Mouse (Mus musculus) heart, embryonic 12.5 days (tissue): ENCODE measurements around the gene Msi2. TPM values are rescaled to one million over a fixed set of nuclear protein-coding genes. Genes with fewer than 3 reads are reported as not detected.

ENCODE experiments used
- ATAC-seq: fragments of 200-750 bp; cut with Nextera tagmentation; 2 replicates; pipeline ENCODE4 v1.8.0; 2017; ENCODE audit warnings: moderate TSS enrichment, moderate library complexity; ENCODE audit not compliant: insufficient number of reproducible peaks, low FRiP score
- H3K27ac ChIP-seq: fragments of 300-500 bp; sonication (generic); 2 replicates; pipeline ENCODE4 v1.5.1; 2016; ENCODE audit warnings: mild to moderate bottlenecking, moderate library complexity; ENCODE audit not compliant: poor library complexity, severe bottlenecking
- H3K27me3 ChIP-seq: fragments of 300-500 bp; sonication (generic); replicated peaks from 2 replicates; pipeline ENCODE4 v1.6.1; 2016; ENCODE audit warnings: mild to moderate bottlenecking, moderate library complexity
- H3K36me3 ChIP-seq: fragments of 300-500 bp; sonication (generic); 2 replicates; pipeline ENCODE4 v1.6.1; 2016; ENCODE audit warnings: mild to moderate bottlenecking, moderate library complexity
- H3K4me1 ChIP-seq: fragments of 300-500 bp; sonication (generic); replicated peaks from 2 replicates; pipeline ENCODE4 v1.6.1; 2016; ENCODE audit warnings: mild to moderate bottlenecking
- H3K4me2 ChIP-seq: fragments of 300-500 bp; sonication (generic); 2 replicates; pipeline ENCODE4 v1.6.1; 2016; ENCODE audit warnings: mild to moderate bottlenecking, moderate library complexity
- H3K4me3 ChIP-seq: fragments of 300-500 bp; sonication (generic); 2 replicates; pipeline ENCODE4 v1.5.1; 2016; ENCODE audit warnings: mild to moderate bottlenecking
- H3K9ac ChIP-seq: fragments of 300-500 bp; sonication (generic); 2 replicates; pipeline ENCODE4 v1.6.1; 2016; ENCODE audit warnings: mild to moderate bottlenecking, moderate library complexity
- H3K9me3 ChIP-seq: fragments of 300-500 bp; sonication (generic); replicated peaks from 2 replicates; pipeline ENCODE4 v1.6.1; 2016; ENCODE audit warnings: mild to moderate bottlenecking, moderate library complexity
- WGBS: fragments of 180-500 bp; shearing (Covaris S2); methylation state at CpG from one replicate; pipeline ENCODE4 v1.1.7; 2016; 5-methylcytosine and 5-hydroxymethylcytosine counted together
- polyA plus RNA-seq: library from polyadenylated mRNA; unstranded; fragments of >200 nt; fragmentation: Nextera tagmentation; extraction: Ambion mirVana; gene quantifications from 2 replicates; pipeline ENCODE4 v1.2.1, GENCODE M21; 2016

Msi2 gene
- polyA plus RNA-seq, 1 experiment from 2014 or later: 20.5 TPM

DNA sequence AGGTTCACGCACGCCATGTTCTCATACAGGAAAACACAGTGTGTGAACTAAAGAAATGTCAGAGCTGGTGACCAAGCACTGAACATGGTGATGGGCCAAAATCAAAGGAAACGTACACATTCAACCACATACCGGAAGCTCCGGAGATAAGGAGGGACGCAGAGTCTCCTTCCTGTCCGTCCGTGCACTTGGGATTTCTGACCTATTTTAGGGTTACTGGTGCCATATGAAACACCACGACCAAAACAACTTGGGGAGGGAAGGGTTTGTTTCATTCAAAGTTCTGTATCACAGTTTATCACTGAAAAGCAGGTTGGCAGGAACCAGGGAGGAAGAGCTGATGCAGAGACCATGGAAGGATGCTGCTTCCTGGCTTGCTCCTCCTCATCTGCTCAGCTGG is 44.2 kb downstream of the Msi2 start:
- Histone ChIP-seq H3K27ac (no peak overlapping the region), H3K36me3 (peaks cover 72% of the 10 kb centered on the region), H3K4me1 (peaks cover 68% of the 10 kb centered on the region), H3K27me3 (no peaks in the 10 kb centered on the region), H3K9me3 (no peaks in the 10 kb centered on the region), H3K4me3 (no peak overlapping the region), H3K9ac (no peak overlapping the region), H3K4me2 (no peak overlapping the region)
- peak; percentile 59; the same call in 1 of the 2 replicates for ATAC-seq
- 66% methylated on average over 9 of the region's 9 CpGs for WGBS

DNA sequence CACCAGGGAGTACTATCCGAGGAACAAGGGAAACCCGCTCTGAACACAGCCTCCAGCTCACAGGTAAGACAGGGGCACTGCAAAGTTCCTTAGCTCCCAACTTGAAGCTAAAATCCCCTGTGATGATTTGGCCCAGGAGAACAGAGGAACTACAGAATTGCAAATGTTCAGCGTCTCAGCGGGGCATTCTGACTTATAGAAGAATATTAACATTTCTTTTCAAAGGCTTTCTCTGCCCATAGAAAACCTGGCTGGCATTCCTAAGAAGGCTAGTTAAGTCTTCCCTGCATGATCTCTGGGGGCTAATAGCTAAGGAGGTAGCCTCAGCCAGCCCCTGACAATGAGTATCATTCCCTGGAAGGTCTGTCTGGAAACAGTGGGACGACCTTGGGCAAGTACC is 47.4 kb downstream of the Msi2 start:
- 87% methylated on average over 5 of the region's 5 CpGs for WGBS
- no peak for ATAC-seq

DNA sequence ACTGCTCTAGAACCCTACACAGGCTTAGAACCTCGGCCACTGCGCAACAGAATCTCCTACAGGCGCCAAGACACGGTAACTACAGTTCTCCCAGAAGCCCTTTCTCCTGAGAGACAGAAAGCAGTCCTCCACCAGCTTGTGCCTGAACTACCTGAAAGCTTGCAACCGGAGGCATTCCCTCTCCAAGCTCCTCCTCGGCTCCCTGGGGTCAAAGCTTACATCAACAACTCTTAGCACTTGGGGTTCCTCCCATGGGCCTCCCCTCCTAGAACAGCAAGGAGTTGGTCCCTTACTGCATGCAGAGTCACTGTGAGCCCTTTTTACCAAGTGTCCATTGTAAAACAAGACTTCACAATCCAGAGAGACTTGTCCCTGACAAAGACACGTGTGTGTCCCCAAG is 49.2 kb downstream of the Msi2 start:
- H3K27ac ChIP-seq: no peak overlapping the region
- H3K36me3 ChIP-seq: peaks cover 84% of the 10 kb centered on the region
- no peaks in the 10 kb centered on the region for H3K9me3 ChIP-seq
- H3K27me3 ChIP-seq: no peaks in the 10 kb centered on the region
- H3K4me3 ChIP-seq: no peak overlapping the region
- H3K4me2 ChIP-seq: no peak overlapping the region
- WGBS: 85% methylated on average over 7 of the region's 7 CpGs
- peaks cover 51% of the 10 kb centered on the region for H3K4me1 ChIP-seq
- no peak overlapping the region for H3K9ac ChIP-seq
- ATAC-seq: no peak

More for the DNA sequence above, 47.4 kb downstream of the Msi2 start:
- no peak overlapping the region for H3K9ac ChIP-seq
- H3K4me3 ChIP-seq: no peak overlapping the region
- H3K9me3 ChIP-seq: no peaks in the 10 kb centered on the region
- no peak overlapping the region for H3K27ac ChIP-seq
- peaks cover 92% of the 10 kb centered on the region for H3K36me3 ChIP-seq
- H3K4me2 ChIP-seq: no peak overlapping the region
- peaks cover 52% of the 10 kb centered on the region for H3K4me1 ChIP-seq
- H3K27me3 ChIP-seq: no peaks in the 10 kb centered on the region

DNA sequence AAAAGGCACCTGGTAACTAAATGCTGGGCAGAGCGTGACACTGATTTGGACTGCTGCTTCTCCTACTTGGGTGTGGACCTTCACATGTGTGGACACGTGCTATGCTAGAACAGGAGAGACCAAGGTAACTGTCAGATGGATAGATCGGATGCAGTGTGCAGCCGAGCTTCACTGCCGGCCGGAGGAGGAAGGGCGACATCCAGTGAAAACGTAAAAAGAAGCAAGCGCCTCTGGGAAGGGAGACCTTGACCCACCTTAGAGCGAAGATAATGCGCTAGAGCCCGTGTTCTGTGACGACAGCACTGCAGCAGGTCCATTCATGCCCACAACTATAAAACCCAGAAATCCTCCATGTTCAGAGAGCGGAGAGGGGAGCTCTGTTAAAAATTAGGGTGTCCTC is 50.0 kb downstream of the Msi2 start:
- 96% methylated on average over 14 of the region's 14 CpGs for WGBS
- H3K4me1 ChIP-seq: peaks cover 48% of the 10 kb centered on the region
- no peaks in the 10 kb centered on the region for H3K27me3 ChIP-seq
- no peak overlapping the region for H3K9ac ChIP-seq
- no peaks in the 10 kb centered on the region for H3K9me3 ChIP-seq
- ATAC-seq: no peak
- no peak overlapping the region for H3K4me2 ChIP-seq
- H3K27ac ChIP-seq: no peak overlapping the region
- peaks cover 82% of the 10 kb centered on the region for H3K36me3 ChIP-seq
- H3K4me3 ChIP-seq: no peak overlapping the region

DNA sequence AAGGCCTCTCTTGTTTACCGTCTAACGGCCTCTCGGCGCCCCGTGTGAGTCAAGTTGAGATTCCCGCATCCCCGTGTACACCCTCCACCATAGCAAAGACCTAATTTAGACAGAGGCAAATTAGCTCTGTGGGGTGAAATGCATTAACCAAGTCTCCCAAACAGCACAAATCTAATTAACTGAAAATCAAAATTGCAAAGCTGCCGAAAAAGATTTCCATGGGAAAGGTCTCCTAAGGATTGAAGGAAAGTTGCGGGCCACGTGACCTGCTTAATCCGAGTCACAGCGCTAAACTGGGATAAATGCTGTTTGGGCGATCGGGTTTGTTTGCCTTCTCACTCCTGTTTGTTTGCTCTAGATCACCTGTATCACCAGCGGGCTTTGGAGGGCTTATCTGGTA is 52.5 kb downstream of the Msi2 start:
- no peak overlapping the region for H3K4me2 ChIP-seq
- H3K9ac ChIP-seq: no peak overlapping the region
- H3K36me3 ChIP-seq: peaks cover 75% of the 10 kb centered on the region
- H3K27ac ChIP-seq: no peak overlapping the region
- no peaks in the 10 kb centered on the region for H3K27me3 ChIP-seq
- no peak overlapping the region for H3K4me3 ChIP-seq
- H3K4me1 ChIP-seq: peaks cover 61% of the 10 kb centered on the region
- 85% methylated on average over 15 of the region's 15 CpGs for WGBS
- no peaks in the 10 kb centered on the region for H3K9me3 ChIP-seq
- no peak for ATAC-seq

DNA sequence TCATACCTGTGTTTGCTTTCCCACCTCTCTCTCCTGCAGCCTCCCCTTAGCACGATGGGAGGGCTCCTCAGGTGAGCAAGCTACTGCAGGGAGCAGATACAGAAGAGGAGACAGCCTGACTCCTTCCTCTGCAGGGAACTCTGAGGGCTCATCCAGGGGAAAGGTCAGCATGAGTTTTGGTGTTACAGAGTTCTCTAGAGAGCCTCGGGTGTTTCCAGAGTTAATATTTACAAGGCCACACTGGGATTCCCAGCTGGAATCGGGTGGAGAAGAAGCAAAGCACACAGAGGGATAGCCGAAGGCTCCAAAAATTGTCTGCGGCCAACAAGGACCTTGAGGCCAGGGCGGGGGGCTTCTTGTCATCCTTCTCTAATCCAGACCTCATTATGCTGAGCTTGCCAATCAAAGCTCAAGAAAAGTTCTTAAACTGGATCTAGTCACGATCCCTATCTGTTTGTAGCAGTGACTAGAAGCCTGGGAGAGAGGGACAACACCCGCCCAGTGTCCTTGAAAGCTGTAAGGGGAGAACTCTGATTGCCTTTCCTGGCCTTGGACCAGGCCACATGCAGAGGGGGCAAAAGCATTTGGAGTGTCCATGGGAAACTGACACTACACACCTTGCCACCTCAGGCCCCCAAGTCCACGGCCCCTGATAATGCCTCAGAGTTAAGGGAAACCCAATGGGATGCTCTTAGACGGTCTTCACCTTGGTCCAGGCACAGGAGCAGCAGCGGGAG is 56.7 kb downstream of the Msi2 start:
- no peaks in the 10 kb centered on the region for H3K27me3 ChIP-seq
- peaks cover 70% of the 10 kb centered on the region for H3K36me3 ChIP-seq
- no peak overlapping the region for H3K9ac ChIP-seq
- no peaks in the 10 kb centered on the region for H3K9me3 ChIP-seq
- no peak for ATAC-seq
- no peak overlapping the region for H3K4me3 ChIP-seq
- H3K4me2 ChIP-seq: no peak overlapping the region
- peak overlapping the region; percentile 39; the same call in 1 of the 2 replicates for H3K27ac ChIP-seq
- 75% methylated on average over 11 of the region's 11 CpGs for WGBS
- peaks cover 65% of the 10 kb centered on the region for H3K4me1 ChIP-seq

DNA sequence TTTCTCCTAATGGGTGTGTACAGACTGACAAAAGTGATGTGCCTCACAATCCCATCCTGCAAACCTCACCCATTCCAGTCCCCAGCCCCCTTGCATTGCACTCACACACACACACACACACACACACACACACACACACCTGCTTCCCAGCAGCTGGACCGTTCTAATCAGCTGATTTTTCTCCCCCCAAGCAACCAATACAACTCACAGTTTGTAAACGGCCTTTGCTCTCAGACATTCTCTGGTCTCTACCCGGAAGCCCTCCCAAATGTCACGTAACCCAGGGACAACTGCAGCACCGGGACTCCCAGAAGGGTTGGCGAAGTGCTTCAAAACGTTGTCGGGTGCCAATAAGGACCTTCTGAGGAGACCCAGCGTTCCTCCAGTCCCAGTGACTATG is 57.9 kb downstream of the Msi2 start:
- no peak for ATAC-seq
- Histone ChIP-seq H3K9me3 (no peaks in the 10 kb centered on the region), H3K9ac (no peak overlapping the region), H3K27me3 (no peaks in the 10 kb centered on the region), H3K27ac (no peak overlapping the region), H3K4me2 (no peak overlapping the region), H3K4me1 (peaks cover 67% of the 10 kb centered on the region), H3K4me3 (no peak overlapping the region), H3K36me3 (peaks cover 62% of the 10 kb centered on the region)
- 81% methylated on average over 9 of the region's 9 CpGs for WGBS

DNA sequence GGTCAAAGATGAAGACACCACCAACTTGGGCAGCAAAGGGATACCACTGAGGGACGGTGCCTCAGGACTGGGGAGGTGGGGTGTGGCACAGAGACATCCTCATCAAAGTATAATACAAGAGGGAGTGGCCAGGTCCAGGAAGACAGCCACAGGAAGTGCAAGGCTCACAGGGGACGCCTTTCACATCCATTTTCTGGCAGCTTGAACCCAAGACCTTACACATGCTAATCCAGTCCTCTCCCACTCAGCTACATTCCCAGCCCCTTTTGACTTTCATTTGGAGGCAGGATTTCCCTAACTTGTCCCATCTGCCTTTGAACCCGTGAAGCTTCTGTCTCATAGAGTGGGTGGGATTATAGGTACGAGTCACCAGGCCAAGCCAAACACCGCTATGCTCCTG is 59.4 kb downstream of the Msi2 start:
- H3K4me3 ChIP-seq: no peak overlapping the region
- no peak overlapping the region for H3K27ac ChIP-seq
- peaks cover 72% of the 10 kb centered on the region for H3K4me1 ChIP-seq
- no peak for ATAC-seq
- 84% methylated on average over 5 of the region's 5 CpGs for WGBS
- no peak overlapping the region for H3K4me2 ChIP-seq
- H3K9me3 ChIP-seq: no peaks in the 10 kb centered on the region
- H3K27me3 ChIP-seq: no peaks in the 10 kb centered on the region
- peaks cover 52% of the 10 kb centered on the region for H3K36me3 ChIP-seq
- no peak overlapping the region for H3K9ac ChIP-seq

DNA sequence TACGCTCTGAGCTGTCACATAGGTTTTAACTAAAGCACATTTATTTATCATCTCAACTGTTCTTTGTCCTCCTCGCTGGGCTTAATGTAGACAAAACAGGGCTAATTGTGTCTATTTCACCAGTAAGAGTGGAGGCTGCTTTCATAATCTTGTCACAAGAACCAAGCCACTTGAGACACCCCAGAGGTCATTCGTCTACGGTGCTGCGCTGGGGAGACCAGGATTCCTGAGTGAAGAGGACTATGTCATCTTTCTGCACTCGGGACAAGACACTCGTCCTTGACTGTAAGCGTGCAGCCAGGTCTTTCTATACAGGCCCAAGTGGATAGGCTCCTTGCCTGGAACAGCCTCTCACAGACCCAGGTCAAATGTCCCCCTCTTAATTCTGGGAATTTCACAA is 62.5 kb downstream of the Msi2 start:
- H3K27ac ChIP-seq: peak overlapping the region; percentile 59
- peaks cover 39% of the 10 kb centered on the region for H3K36me3 ChIP-seq
- 49% methylated on average over 8 of the region's 8 CpGs for WGBS
- H3K4me3 ChIP-seq: no peak overlapping the region
- no peak overlapping the region for H3K4me2 ChIP-seq
- ATAC-seq: no peak
- H3K9me3 ChIP-seq: no peaks in the 10 kb centered on the region
- no peak overlapping the region; the same call in 1 of the 2 replicates for H3K9ac ChIP-seq
- H3K4me1 ChIP-seq: peaks cover 72% of the 10 kb centered on the region
- H3K27me3 ChIP-seq: no peaks in the 10 kb centered on the region

DNA sequence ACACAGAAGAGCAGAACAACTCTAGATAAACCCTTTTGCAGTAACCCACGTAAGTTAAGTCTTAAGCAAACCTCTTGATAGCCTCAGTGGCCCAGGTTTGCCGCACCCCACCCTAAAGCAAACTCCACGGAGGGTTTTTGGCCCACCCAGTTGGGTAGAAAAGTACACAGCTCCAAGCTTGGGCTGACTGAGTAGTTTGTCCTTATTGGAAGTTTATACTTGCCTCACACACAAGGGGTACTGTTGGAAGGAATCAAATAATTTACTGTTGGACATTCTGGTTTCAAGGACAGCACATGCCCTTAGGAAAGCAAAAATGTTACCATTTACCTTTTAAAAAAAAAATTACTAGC is 63.1 kb downstream of the Msi2 start:
- H3K36me3 ChIP-seq: peaks cover 33% of the 10 kb centered on the region; the same call in 1 of the 2 replicates
- no peak for ATAC-seq
- 65% methylated on average over 3 of the region's 3 CpGs for WGBS
- H3K27ac ChIP-seq: peak overlapping the region; percentile 78
- 0 out of 2 replicates have a peak overlapping the region, but pooled peaks have one; percentile 38 for H3K4me2 ChIP-seq
- H3K4me1 ChIP-seq: peaks cover 72% of the 10 kb centered on the region
- no peaks in the 10 kb centered on the region for H3K9me3 ChIP-seq
- no peaks in the 10 kb centered on the region for H3K27me3 ChIP-seq
- H3K4me3 ChIP-seq: no peak overlapping the region
- H3K9ac ChIP-seq: no peak overlapping the region; the same call in 1 of the 2 replicates

DNA sequence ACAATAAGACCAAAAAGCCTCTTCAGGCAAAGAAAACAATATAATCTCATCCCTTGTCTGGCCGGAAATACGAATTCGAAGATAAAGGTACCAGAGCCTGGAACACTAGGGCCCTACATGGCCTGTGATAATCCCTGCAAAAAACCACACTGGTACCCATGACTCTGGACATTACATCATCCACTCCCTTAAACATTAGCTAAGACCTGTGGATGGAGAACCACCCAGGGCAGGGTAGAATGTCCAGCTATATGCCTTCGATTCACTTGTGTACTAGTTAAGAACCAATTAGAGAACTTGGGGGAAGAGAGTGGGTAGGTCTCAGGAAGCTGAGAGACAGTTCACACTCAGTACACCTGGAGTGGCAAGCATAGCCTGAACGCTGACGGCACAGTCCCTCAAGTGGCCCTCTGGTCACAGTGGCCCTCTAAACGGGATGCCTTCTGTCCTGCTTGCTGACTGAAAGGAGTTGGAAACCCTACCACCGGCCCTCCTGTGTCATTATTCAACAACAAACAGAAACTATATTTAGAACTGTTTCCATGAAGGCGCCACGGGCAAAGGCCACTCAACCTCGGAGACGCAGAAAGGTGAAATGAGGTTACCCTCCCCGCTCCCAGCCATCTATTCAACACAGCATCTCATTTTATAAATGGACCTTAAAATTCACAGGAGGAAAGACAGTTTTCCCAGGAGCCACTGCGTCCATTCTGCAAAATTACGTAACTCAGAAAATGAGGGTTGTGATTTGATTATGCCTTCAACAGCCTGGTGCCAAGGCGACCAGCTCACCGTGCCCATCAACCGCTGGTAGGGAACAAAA is 63.7 kb downstream of the Msi2 start:
- 47% methylated on average over 18 of the region's 18 CpGs for WGBS
- Histone ChIP-seq H3K27me3 (no peaks in the 10 kb centered on the region), H3K36me3 (peaks cover 29% of the 10 kb centered on the region; the same call in 1 of the 2 replicates), H3K9me3 (no peaks in the 10 kb centered on the region), H3K4me2 (peak overlapping the region; percentile 38), H3K9ac (no peak overlapping the region), H3K4me1 (peaks cover 75% of the 10 kb centered on the region), H3K4me3 (no peak overlapping the region), H3K27ac (peak overlapping the region; percentile 78)
- no peak for ATAC-seq
